Mouse (Mus musculus): ENCODE measurements around the gene Clec2d.
"Not testable (repeated sequence)": the region's sequence is repeated elsewhere in the genome, so short reads cannot be mapped to it uniquely, and the experiment has no call there.

Gene Clec2d

GRCm38 (mm10) chr6:129180403-129181169 is at the start of gene Clec2d:
TSS of gene Clec2d (plus strand) at chr6:129180615.
- DNase-seq = peak; percentile 63 to 68

GRCm38 (mm10) chr6:129132604-129133341 is 47.6 kb upstream of the Clec2d start:
- no peak for DNase-seq

GRCm38 (mm10) chr6:129146812-129147211 is 33.6 kb upstream of the Clec2d start:
- DNase-seq = no peak

- no peak for DNase-seq
Measured at GRCm38 (mm10) chr6:129160103-129160502, 20.3 kb upstream of the Clec2d start.

- no peak for DNase-seq
Measured at GRCm38 (mm10) chr6:129161136-129161535, 19.3 kb upstream of the Clec2d start.

GRCm38 (mm10) chr6:129161951-129162350 is 18.5 kb upstream of the Clec2d start:
- no peak for DNase-seq

- no peak for DNase-seq
Measured at GRCm38 (mm10) chr6:129162587-129163159, 17.7 kb upstream of the Clec2d start.

- no peak for DNase-seq
Measured at GRCm38 (mm10) chr6:129163606-129164005, 16.8 kb upstream of the Clec2d start.

- no peak for DNase-seq
Measured at GRCm38 (mm10) chr6:129170925-129171324, 9.5 kb upstream of the Clec2d start.

- DNase-seq = no peak
Measured at GRCm38 (mm10) chr6:129171675-129172074, 8.7 kb upstream of the Clec2d start.

GRCm38 (mm10) chr6:129174836-129175235 is 5.6 kb upstream of the Clec2d start:
- no peak for DNase-seq

- no peak for DNase-seq
Measured at GRCm38 (mm10) chr6:129175612-129176011, 4.8 kb upstream of the Clec2d start.

GRCm38 (mm10) chr6:129176621-129177020 is 3.8 kb upstream of the Clec2d start:
- DNase-seq = no peak

GRCm38 (mm10) chr6:129179281-129179680 is 1.1 kb upstream of the Clec2d start:
- no peak for DNase-seq

GRCm38 (mm10) chr6:129179831-129180230 is 584 bp upstream of the Clec2d start:
- not testable (repeated sequence) for DNase-seq

GRCm38 (mm10) chr6:129181249-129181648 is 834 bp downstream of the Clec2d start:
- DNase-seq = no peak

- no peak for DNase-seq
Measured at GRCm38 (mm10) chr6:129181683-129182082, 1.3 kb downstream of the Clec2d start.

- DNase-seq = no peak
Measured at GRCm38 (mm10) chr6:129182518-129182917, 2.1 kb downstream of the Clec2d start.

- DNase-seq = not testable (repeated sequence)
Measured at GRCm38 (mm10) chr6:129184001-129184400, 3.6 kb downstream of the Clec2d start.

- no peak for DNase-seq
Measured at GRCm38 (mm10) chr6:129184788-129185187, 4.4 kb downstream of the Clec2d start.

GRCm38 (mm10) chr6:129186022-129186421 is 5.6 kb downstream of the Clec2d start:
- DNase-seq = no peak

- no peak for DNase-seq
Measured at GRCm38 (mm10) chr6:129186457-129187199, 6.2 kb downstream of the Clec2d start.

GRCm38 (mm10) chr6:129187200-129187651 is 6.8 kb downstream of the Clec2d start:
- no peak for DNase-seq
